Mouse (Mus musculus): Measurements from ENCODE around the gene Slc7a8. TPM values are rescaled to one million over a fixed set of nuclear protein-coding genes. Genes with fewer than 3 reads are reported as not detected.

Slc7a8 gene
- polyA plus RNA-seq, 1 experiment from 2014 or later = 7.4 TPM

DNA sequence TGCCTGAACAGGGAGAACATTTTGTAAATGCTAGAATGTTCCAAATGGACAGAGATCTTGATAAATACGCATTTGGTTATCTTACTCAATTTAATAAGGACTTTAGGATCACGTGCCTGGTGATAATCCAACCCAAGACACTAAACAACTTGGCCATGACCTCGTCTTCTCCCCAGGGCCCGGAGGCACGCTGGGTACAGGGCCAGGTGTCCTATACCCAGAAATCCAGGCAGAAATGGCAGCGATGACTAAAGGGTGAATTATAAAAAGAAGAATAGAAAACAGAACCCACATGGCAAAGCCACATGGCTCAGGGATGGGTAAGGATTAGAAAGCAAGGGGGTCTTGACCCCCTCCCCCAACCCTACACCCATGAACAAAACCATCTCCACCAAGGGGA lies 40.0 kb downstream of the Slc7a8 start:
- no peak for DNase-seq (ENCODE audit: low spot score)
- no peak overlapping the region for H3K4me2 ChIP-seq (ENCODE audit: low read depth, low read length)

DNA sequence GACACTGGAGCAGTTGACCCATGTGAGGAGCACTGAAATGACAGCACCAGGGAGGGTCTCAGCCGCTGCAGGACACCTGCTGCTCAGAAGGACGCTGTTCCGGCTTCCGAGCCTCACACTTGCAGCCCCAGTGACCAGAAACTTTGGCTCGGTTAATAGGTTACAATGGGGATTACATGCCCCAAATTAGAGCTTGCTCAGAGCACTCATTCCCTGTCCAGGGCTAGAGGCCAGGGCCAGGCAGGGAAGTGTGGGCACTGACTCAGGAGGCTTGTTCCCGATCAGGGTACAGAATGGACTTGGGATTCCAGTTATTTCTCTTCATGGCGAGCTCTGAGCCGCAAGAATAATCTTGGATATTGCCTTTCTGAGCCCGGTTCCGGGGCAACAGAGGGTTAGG lies 44.1 kb downstream of the Slc7a8 start:
- H3K4me2 ChIP-seq (ENCODE audit: low read depth, low read length) = no peak overlapping the region

More for the DNA sequence above, 40.0 kb downstream of the Slc7a8 start:
- no peak for ATAC-seq (ENCODE audit: low read depth)
- Histone ChIP-seq H3K4me1 (ENCODE audit: control insufficient read depth, insufficient read depth, low read length) (peaks cover 8% of the 10 kb centered on the region; the same call in 1 of the 2 replicates), H3K4me3 (ENCODE audit: low read depth, low read length) (no peak overlapping the region), H3K36me3 (ENCODE audit: control insufficient read depth, insufficient read depth, low read length) (no peaks in the 10 kb centered on the region), H3K9ac (ENCODE audit: low read depth, low read length) (no peak overlapping the region), H3K27me3 (replicated peaks; ENCODE audit: control insufficient read depth, insufficient read depth, low read length) (no peaks in the 10 kb centered on the region), H3K27ac (replicated peaks; ENCODE audit: low read depth, low read length) (no peak overlapping the region), H3K9me3 (ENCODE audit: control insufficient read depth, low read length) (no peaks in the 10 kb centered on the region)
- 73% methylated on average over 6 of the region's 6 CpGs for WGBS

GRCm38 (mm10) chr14:54736555-54737552 lies 44.9 kb downstream of the Slc7a8 start:
- no peak overlapping the region for H3K4me2 ChIP-seq (ENCODE audit: low read depth, low read length)
- H3K4me3 ChIP-seq (ENCODE audit: low read depth, low read length) = no peak overlapping the region
- H3K4me1 ChIP-seq (ENCODE audit: control insufficient read depth, insufficient read depth, low read length) = peaks cover 8% of the 10 kb centered on the region; the same call in 1 of the 2 replicates
- no peak overlapping the region for H3K9ac ChIP-seq (ENCODE audit: low read depth, low read length)
- ATAC-seq (ENCODE audit: low read depth) (peak; percentile 88), DNase-seq (ENCODE audit: low spot score) (peak; percentile 82)
- whole genome bisulfite sequencing = 54% methylated on average over 14 of the region's 14 CpGs
- no peaks in the 10 kb centered on the region for H3K9me3 ChIP-seq (ENCODE audit: control insufficient read depth, low read length)
- no peaks in the 10 kb centered on the region for H3K36me3 ChIP-seq (ENCODE audit: control insufficient read depth, insufficient read depth, low read length)
- no peaks in the 10 kb centered on the region for H3K27me3 ChIP-seq (replicated peaks; ENCODE audit: control insufficient read depth, insufficient read depth, low read length)
- no peak overlapping the region for H3K27ac ChIP-seq (replicated peaks; ENCODE audit: low read depth, low read length)

More for the DNA sequence above, 44.1 kb downstream of the Slc7a8 start:
- Histone ChIP-seq H3K9me3 (ENCODE audit: control insufficient read depth, low read length) (no peaks in the 10 kb centered on the region), H3K4me1 (ENCODE audit: control insufficient read depth, insufficient read depth, low read length) (peaks cover 8% of the 10 kb centered on the region; the same call in 1 of the 2 replicates), H3K9ac (ENCODE audit: low read depth, low read length) (no peak overlapping the region), H3K36me3 (ENCODE audit: control insufficient read depth, insufficient read depth, low read length) (no peaks in the 10 kb centered on the region), H3K27me3 (replicated peaks; ENCODE audit: control insufficient read depth, insufficient read depth, low read length) (no peaks in the 10 kb centered on the region), H3K27ac (replicated peaks; ENCODE audit: low read depth, low read length) (no peak overlapping the region), H3K4me3 (ENCODE audit: low read depth, low read length) (no peak overlapping the region)
- DNase-seq (ENCODE audit: low spot score) (no peak), ATAC-seq (ENCODE audit: low read depth) (no peak)
- WGBS = 72% methylated on average over 10 of the region's 10 CpGs

DNA sequence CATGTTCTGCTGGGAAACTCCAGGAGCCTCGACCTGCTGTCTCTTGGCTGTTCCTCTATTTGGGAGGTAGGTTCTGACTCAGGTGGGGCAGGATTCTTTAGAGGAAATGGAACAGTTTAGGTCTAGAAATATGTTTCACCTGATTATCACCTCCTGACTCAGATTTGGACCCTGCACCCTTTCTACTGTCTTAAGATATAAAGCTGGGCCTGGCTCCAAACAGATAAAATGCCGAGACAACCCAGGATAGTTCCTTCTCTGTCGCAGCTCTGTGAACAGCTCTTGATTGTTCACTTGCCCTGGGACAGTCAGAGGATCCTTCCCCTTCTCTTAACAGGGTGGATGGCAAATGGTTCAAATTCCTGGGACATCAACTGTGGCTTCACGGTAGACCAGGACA lies 46.5 kb downstream of the Slc7a8 start:
- Histone ChIP-seq H3K36me3 (ENCODE audit: control insufficient read depth, insufficient read depth, low read length) (no peaks in the 10 kb centered on the region), H3K4me3 (ENCODE audit: low read depth, low read length) (no peak overlapping the region), H3K9ac (ENCODE audit: low read depth, low read length) (no peak overlapping the region), H3K9me3 (ENCODE audit: control insufficient read depth, low read length) (no peaks in the 10 kb centered on the region), H3K4me1 (ENCODE audit: control insufficient read depth, insufficient read depth, low read length) (peaks cover 8% of the 10 kb centered on the region; the same call in 1 of the 2 replicates), H3K27me3 (replicated peaks; ENCODE audit: control insufficient read depth, insufficient read depth, low read length) (no peaks in the 10 kb centered on the region), H3K27ac (replicated peaks; ENCODE audit: low read depth, low read length) (no peak overlapping the region), H3K4me2 (ENCODE audit: low read depth, low read length) (no peak overlapping the region)
- WGBS = 75% methylated on average over 4 of the region's 4 CpGs
- DNase-seq (ENCODE audit: low spot score) (no peak), ATAC-seq (ENCODE audit: low read depth) (no peak)

GRCm38 (mm10) chr14:54734004-54734403 lies 47.7 kb downstream of the Slc7a8 start:
- 81% methylated on average over 4 of the region's 4 CpGs for WGBS
- ATAC-seq (ENCODE audit: low read depth) (no peak), DNase-seq (ENCODE audit: low spot score) (no peak)

GRCm38 (mm10) chr14:54732206-54732605 lies 49.5 kb downstream of the Slc7a8 start:
- no peaks in the 10 kb centered on the region for H3K27me3 ChIP-seq (replicated peaks; ENCODE audit: control insufficient read depth, insufficient read depth, low read length)
- no peak overlapping the region for H3K27ac ChIP-seq (replicated peaks; ENCODE audit: low read depth, low read length)
- H3K4me3 ChIP-seq (ENCODE audit: low read depth, low read length) = no peak overlapping the region
- H3K4me2 ChIP-seq (ENCODE audit: low read depth, low read length) = no peak overlapping the region
- peaks cover 5% of the 10 kb centered on the region; the same call in 1 of the 2 replicates for H3K4me1 ChIP-seq (ENCODE audit: control insufficient read depth, insufficient read depth, low read length)
- H3K9ac ChIP-seq (ENCODE audit: low read depth, low read length) = no peak overlapping the region
- no peaks in the 10 kb centered on the region for H3K9me3 ChIP-seq (ENCODE audit: control insufficient read depth, low read length)
- 85% methylated on average over 8 of the region's 8 CpGs for WGBS
- ATAC-seq (ENCODE audit: low read depth) (no peak), DNase-seq (ENCODE audit: low spot score) (no peak)
- H3K36me3 ChIP-seq (ENCODE audit: control insufficient read depth, insufficient read depth, low read length) = no peaks in the 10 kb centered on the region

More at GRCm38 (mm10) chr14:54734004-54734403, 47.7 kb downstream of the Slc7a8 start:
- Histone ChIP-seq H3K9ac (ENCODE audit: low read depth, low read length) (no peak overlapping the region), H3K4me2 (ENCODE audit: low read depth, low read length) (no peak overlapping the region), H3K4me1 (ENCODE audit: control insufficient read depth, insufficient read depth, low read length) (peaks cover 8% of the 10 kb centered on the region; the same call in 1 of the 2 replicates), H3K36me3 (ENCODE audit: control insufficient read depth, insufficient read depth, low read length) (no peaks in the 10 kb centered on the region), H3K9me3 (ENCODE audit: control insufficient read depth, low read length) (no peaks in the 10 kb centered on the region), H3K27ac (replicated peaks; ENCODE audit: low read depth, low read length) (no peak overlapping the region), H3K27me3 (replicated peaks; ENCODE audit: control insufficient read depth, insufficient read depth, low read length) (no peaks in the 10 kb centered on the region), H3K4me3 (ENCODE audit: low read depth, low read length) (no peak overlapping the region)

- no peak overlapping the region for H3K4me3 ChIP-seq (ENCODE audit: low read depth, low read length)
- DNase-seq (ENCODE audit: low spot score) (no peak), ATAC-seq (ENCODE audit: low read depth) (no peak)
- H3K27me3 ChIP-seq (replicated peaks; ENCODE audit: control insufficient read depth, insufficient read depth, low read length) = no peaks in the 10 kb centered on the region
- no peak overlapping the region for H3K9ac ChIP-seq (ENCODE audit: low read depth, low read length)
- no peak overlapping the region for H3K27ac ChIP-seq (replicated peaks; ENCODE audit: low read depth, low read length)
- H3K9me3 ChIP-seq (ENCODE audit: control insufficient read depth, low read length) = no peaks in the 10 kb centered on the region
- H3K36me3 ChIP-seq (ENCODE audit: control insufficient read depth, insufficient read depth, low read length) = no peaks in the 10 kb centered on the region
- H3K4me1 ChIP-seq (ENCODE audit: control insufficient read depth, insufficient read depth, low read length) = no peaks in the 10 kb centered on the region
- 69% methylated on average over 6 of the region's 6 CpGs for WGBS
- no peak overlapping the region for H3K4me2 ChIP-seq (ENCODE audit: low read depth, low read length)
These were observed 51.4 kb downstream of the Slc7a8 start for GRCm38 (mm10) chr14:54730305-54730704.

- WGBS = 67% methylated on average over 10 of the region's 13 CpGs
- no peak for ATAC-seq (ENCODE audit: low read depth)
- no peak for DNase-seq (ENCODE audit: low spot score)
- no peaks in the 10 kb centered on the region for H3K4me1 ChIP-seq (ENCODE audit: control insufficient read depth, insufficient read depth, low read length)
- H3K36me3 ChIP-seq (ENCODE audit: control insufficient read depth, insufficient read depth, low read length) = no peaks in the 10 kb centered on the region
- H3K4me2 ChIP-seq (ENCODE audit: low read depth, low read length) = no peak overlapping the region
- no peak overlapping the region for H3K27ac ChIP-seq (replicated peaks; ENCODE audit: low read depth, low read length)
- no peaks in the 10 kb centered on the region for H3K27me3 ChIP-seq (replicated peaks; ENCODE audit: control insufficient read depth, insufficient read depth, low read length)
- no peak overlapping the region for H3K4me3 ChIP-seq (ENCODE audit: low read depth, low read length)
- H3K9me3 ChIP-seq (ENCODE audit: control insufficient read depth, low read length) = no peaks in the 10 kb centered on the region
- H3K9ac ChIP-seq (ENCODE audit: low read depth, low read length) = no peak overlapping the region
These were observed 52.7 kb downstream of the Slc7a8 start for GRCm38 (mm10) chr14:54728823-54729653.
